Mouse (Mus musculus): ENCODE data around the gene Adsl.

Gene Adsl

DNA sequence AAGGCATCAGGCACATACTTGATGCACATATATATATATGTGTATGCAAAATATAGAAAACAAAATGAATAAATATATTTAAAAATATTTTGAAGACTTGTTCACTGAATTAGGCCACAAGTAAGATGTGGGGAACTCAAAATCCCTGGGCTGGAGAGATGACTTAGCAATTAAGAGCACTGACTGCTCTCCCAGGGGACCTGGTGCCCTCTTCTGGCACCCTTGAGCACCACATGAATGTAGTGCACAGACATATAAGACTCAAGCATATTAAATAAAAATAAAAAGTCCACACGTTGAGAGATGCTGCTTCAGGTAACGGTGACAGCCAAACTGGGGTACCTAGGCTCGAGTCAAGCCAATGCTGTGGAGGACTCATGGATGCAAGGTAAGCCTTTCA is 2.4 kb upstream of the Adsl start:
- peak; percentile 67 for DNase-seq

DNA sequence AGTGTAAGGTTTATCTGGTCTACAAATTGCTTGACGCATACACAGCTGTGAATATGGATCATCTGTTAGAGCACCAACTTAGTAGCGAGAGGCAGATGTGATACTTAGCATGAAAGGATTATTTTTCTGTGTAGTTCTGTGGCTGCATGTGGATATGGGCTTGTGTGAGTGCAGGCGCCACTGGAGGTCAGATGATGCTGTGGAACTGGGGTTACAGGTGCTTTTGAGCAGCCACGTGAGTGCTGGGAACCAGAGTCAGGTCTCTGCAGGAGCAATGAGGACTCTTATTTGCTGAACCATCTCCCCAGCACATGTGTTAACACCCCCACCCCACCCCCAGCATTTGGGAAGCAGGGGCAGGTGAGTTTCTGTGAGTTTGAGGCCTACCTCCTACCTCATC is 1.1 kb downstream of the Adsl start:
- no peak for DNase-seq

DNA sequence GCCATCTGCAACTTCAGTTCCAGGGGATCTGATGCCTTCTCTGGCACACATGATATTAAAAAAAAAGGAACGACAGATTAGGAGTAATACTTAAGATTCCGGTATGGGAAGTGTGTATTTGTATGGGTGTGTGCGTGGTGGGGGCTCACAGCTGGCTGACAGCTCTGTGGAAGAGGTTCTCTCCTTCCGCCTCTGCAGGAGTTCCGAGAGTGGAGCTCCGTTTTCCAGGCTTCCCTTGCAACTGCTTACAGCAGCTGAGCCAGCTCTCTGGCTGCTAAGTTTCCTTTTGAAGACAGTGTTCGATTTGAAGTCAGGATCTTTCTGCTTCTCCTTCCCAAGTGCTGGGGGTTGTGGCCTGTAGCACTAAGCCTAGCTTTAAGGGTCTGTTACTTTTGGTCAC is 1.8 kb downstream of the Adsl start:
- DNase-seq, result no peak

DNA sequence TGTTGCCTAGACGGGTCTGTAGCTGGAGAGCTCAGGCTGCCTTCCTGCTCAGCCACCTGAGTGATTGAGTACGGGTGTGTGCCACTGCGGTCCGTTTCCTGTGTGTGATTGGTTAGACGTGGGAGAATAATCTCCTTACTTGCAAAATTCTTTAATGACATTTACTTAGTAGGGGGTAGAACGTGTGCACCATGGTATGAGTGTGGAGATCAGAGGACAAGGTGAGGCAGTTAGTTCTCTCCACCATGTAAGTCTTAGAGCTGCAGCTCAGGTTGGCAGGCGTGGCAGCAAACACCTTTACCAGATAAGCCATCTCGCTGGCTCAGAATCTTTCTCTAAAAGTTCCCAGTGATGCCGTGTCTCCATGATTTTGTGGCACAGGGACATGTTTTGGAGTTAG is 5.7 kb downstream of the Adsl start:
- no peak for DNase-seq

DNA sequence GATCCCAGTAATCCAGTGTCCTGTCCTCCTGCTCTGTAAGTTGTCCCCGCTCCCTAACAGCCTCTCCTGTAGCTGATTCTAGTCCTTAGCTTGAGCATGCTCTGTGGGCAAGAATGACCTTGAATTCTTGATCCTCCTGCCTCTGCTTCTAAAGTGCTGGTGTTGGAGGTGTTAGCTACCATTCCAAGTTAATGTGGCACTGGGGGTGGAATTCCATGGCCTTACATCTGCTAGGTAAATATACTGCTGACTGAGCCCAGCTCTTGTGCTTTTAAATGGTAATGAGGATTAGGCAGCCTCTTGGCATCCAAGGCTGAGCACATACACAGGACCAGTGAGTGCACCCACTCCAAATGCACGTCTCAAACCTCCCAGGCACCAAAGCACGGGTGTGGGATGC is 6.6 kb downstream of the Adsl start:
- DNase-seq, result no peak

DNA sequence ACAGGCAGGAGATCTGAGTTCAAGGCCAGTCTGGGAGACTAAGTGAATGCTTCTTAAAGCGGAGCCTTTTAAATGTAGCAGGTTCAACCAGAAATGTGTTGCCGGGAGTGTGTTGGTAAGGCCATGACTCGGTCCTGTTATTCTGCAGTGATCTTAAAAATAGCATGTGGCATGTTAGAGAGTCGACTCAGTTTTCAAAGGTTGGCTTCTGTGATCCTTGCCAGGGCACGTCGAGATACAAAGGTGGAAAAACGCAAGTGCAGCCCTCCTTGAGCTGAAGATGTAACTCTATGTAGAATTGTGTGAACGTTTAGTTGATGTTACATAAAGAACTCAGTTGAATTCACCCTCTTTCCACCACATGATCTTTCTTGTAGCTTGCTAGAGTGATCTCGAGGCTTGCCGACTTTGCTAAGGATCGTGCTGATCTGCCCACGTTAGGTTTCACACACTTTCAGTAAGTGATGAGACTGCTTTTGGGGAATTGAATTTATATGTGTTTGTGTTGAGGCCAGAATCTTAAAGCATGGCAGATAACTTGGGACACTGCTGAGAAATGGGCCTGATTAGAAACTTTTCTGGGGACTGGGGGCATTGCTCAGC is 7.6 kb downstream of the Adsl start:
- DNase-seq, result no peak

DNA sequence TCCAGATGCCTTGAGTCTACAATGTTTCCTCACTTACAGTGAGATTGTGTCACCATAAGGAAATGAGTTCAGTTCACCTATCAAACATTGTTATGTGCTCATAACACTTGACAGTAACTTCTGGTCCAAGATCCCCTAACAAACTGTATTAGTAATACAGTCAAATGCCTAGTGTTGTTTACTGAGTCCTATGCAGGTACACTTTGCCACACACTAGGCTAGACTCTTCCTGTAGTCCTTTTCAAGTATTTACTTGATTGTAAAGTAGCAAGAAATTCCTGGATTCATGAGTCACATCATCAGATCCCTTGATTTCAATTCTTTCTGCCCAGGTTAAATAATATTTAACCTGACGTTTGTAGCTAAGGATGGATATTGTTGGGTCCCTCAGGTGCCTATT is 21.1 kb downstream of the Adsl start:
- DNase-seq, result no peak

DNA sequence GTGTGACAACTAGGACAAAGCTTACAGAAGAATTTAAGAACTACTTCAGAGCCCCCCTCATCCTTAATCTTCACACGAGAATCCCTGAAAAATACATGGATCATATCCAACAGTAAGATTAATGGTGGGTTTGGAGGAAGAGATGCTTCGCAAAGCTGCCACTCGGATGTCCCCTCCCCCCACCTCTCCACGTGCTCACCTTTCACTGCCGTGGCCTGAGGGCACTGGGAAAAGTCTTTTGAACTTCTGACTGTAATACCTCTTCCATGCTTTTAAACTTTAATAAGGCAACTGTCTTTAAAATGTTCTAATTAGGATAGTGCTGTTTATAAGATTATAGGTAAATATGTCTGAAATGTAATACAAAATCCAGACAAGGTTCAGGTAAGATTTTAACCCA is 26.0 kb downstream of the Adsl start:
- no peak for DNase-seq

DNA sequence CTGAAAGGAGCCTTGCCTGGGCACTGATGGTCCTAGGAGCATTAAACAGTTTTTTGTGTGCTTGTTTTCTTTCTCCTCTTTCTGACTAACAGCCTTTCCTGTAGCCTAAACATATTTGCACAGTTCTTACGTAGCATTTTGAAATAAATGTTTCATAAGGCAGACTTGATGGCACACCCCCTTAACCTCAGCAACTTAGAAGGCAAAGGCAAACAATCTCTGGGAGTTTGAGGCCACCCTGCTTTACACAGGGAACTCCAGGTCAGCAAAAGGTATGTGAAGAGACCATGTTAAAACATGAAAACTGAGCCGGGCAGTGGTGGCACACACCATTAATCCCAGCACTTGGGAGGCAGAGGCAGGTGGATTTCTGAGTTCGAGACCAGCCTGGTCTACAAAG is 27.4 kb downstream of the Adsl start:
- peak; percentile 50 for DNase-seq

DNA sequence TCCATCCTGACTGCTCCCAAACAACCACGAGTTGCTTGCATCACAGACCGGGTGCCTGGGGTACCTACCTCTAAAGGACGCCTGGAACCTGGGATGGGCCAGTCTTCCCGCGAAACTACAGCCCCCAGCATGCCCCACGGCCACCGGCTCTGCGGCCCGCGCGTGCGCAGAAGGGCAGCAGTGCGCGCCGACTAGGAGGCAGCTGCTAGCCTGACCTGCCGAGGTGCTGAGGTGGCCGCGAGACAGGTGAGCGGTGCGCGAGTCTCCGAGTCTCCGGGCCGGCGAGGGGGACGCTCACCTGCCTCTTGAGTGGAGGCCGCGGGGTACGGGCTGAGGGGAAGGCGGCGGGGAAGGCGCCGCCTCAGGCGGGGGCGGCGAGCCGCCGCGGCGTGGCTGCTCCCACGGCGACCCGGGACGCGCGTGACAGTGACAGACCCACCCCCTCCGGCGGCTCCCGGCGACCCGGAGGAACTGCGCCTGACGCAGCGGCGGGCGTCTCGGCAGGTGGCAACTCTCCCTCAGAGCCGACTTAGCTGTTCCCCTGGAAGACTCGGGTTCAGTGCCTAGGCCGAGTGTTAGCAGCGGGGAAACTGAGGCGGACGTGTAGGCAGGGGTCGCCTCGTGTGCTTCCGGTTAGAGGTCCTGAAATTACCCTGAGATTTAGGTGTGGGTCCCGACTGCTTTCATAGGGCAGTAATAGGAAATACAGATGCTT is 29.5 kb downstream of the Adsl start, which contains the start of gene Sgsm3:
TSS of gene Sgsm3 (plus strand) at position 146 of the 715 bp plus-strand sequence.
- DNase-seq, result peak; percentile 86

DNA sequence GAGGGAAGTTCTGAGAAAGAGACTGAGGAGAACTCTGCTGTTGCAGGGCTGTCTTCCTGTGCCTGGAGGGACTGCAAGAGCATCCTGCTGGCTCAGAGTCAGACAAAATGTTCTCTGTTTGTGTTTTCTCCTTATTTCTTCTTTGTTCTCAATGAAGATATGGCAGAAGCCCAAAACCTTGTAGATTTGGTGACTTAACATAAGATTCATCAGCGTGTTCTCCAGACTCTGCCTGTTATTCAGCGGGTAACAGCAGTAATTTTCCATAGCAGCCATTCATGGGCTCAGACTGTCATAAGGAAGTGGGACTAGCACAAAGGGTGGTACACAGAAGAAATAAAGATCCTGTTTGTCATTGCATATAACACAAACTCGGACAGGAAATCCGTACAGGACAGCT is 31.3 kb downstream of the Adsl start:
- no peak for DNase-seq

DNA sequence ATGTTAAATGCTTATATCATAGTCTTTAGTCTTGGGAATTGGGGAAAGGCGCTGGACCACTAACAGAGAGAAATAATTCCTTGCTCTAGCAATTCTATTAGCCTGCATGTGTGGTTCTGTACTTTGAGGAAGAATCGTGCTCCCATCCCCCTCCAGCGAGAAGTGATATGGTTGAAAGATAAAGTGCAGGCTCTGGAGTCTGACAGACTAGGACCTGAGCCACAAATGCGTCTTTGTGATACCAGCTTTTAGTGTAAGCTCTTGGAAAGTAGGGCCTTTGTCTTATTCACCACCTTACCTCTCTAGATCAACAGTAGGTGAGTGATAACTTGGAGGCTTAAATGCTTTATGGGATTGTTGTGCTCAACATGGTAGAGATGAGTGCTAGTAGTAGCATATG is 32.9 kb downstream of the Adsl start:
- no peak for DNase-seq

DNA sequence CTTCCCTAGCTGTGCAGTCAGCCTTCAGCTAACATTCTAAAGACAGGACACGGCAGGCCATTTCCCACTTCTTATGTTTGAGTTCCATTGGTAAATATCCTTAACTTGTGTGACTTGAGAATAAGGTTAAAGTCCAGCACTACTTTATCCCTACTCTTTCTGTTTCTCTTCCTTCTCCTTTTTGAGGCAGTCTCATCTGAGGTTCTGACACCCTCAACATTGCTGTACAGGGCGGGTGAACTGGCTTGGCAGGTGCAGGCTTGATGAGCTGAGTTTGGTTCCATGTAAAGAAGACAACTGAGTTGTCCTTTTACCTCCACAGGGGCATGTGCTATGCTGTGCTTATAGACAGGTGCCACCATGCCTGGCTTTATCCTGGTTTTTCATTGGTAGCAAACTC is 35.0 kb downstream of the Adsl start:
- no peak for DNase-seq

DNA sequence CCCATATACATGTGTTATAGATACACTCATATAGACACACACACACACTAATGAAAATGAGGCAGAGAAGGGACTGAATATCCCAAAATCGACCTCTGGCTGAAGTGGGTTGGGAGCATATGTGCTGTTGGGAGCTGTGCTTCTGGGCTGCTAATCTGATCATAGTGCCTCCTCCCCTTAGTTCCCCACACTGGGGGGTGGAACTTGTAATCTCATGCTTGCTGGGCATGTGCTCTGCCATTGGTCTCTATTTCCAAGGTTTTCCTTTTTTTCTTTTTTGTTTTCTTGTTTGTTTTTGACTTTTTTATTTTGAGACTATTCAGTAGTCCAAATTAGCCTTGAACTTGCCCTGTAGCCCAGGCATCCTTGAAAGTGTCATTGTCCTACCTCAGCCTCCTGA is 40.0 kb downstream of the Adsl start:
- no peak for DNase-seq

DNA sequence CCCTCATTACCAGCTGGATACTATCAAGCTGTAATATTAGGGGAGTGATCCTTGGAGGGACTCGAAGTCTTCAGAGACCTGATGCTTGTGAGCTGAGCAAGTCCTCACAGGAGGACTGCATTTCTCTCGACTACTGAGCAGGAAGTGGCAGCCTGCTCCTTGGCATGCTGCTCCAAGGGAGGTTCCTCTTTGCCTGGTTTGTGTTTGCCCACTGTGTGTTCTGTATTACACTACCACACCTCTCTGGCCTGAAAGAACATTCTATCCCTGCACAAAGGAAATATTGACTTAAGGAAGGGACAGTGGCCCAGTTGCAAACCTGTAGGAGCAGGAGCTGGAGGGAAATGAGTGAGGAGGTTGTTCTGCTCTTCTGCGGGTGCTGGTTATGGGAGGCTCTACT is 41.4 kb downstream of the Adsl start:
- peak; percentile 85 for DNase-seq

DNA sequence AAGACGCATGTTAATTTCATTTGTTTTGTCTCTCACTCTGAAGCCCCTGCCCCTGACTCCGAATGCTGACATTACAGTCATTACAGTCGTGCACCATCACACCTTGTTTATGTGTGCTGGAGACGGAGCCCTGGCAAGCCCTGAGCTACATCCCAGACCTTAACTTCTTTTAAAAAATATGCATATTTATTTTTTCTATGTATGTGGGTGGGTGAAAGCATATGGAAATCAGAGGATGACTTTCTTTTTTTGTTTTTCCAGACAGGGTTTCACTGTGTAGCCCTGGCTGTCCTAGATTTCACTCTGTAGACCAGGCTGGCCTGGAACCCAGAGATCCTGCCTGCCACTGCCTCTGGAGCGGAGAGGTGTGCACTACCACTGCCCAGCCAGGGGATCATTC is 46.7 kb downstream of the Adsl start:
- no peak for DNase-seq

DNA sequence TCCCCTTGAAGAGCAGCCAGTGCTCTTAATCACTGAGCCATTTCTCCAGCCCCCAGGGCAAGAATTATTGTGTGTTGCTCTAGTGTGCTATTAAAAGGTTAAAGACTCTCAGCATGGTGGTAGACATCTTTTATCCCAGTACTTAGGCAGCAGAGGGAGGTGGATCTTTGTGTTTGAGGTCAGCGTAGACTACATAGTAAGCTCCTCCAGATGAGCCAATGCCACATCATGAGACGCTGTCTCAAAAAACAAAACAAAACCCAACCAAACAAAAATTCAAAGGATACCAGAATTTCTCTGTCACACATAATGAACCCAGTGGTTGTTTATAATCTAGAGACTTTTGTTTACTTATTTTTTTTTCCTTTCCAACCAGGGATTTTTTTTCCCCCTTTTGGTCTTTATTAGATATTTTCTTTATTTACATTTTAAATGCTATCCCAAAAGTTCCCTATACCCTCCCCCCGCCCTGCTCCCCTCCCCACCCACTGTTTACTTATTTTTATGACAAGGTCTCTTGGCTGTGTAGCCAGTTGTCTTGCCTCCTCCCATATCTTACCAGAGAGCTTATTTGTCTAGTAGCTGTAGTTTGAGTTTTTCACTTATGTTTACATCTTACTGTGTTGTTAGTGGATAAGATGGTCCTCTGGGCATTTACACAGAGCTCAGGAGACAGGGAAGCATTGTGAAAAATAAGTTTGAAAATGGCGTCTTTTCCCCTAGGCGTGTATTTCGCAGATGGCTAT is 48.0 kb downstream of the Adsl start:
- no peak for DNase-seq

DNA sequence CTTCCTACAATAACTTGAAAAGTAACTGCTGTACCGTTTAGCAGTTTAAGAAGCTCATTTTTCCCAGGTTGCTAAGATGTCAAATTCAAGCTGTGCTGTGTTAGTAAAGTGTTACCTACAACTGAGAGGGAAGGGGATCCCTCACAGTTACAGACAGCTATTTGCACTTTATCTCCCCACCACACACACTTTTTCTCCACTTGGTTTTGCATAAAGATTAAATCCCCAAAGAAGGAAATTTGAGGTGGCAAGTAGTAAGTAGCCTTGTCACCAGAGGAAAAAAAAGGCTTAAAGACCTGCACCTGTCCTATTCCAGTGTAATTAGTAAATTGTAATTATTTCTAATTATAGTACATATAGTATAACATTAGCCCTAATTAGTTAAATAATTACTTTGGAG is 48.8 kb downstream of the Adsl start:
- DNase-seq, result no peak

DNA sequence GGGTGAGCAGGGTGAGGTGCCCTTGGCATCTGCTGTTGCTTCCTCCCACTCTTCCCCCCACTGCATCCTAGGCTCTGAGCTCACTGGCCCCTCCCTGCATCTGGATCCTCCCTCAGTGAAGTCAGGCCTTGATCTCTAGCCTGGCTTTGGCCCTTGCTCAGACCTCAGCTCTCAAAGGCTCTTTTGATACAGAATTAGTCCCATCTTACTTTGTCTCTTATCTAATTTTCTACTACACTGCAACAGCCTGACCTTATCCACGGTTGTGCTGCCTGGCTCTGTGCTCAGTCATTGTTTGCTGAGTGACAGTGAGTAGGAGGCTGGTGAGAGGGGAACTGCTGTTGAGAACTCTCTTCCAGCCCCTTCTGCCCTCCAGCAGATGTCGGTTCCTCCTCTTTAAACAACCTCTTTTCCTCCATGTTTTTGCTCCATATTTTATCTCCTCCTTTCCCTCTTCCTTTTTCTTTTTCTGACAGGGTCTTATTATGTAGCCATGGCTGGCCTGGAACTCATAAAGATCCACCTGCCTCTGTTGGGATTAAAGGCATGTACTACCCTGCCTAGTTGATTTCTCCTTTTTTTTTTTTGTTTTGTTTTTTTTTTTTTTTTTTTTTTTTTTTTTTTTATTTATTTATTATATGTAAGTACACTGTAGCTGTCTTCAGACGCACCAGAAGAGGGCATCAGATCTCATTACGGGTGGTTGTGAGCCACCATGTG is 52.3 kb downstream of the Adsl start:
- DNase-seq, result no peak

DNA sequence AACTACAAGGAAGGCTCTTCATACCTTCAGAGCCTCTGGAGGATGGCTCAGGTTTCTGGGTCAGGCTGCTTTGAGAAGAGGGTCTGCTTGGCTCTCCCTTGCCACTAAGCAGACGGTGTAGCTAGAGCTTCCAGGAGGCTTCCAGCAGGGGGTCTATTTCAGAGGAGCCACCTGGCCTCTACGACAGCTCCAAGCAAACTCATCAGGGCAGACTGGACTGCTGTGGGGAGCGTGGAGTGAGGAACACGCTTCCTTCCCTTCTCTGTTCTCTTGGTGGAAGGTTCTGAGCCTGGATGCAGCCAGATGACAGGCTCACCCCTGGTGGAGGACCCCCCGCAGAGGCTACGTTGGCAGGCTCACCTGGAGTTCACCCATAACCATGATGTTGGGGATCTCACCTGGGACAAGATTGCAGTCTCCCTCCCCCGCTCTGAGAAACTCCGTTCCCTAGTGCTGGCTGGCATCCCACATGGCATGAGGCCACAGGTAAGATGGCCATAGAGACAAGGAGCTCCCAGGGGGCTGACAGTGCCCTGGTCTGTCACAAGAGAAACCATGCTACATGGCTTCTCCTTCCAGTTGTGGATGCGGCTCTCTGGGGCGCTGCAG is 57.9 kb downstream of the Adsl start:
- no peak for DNase-seq

DNA sequence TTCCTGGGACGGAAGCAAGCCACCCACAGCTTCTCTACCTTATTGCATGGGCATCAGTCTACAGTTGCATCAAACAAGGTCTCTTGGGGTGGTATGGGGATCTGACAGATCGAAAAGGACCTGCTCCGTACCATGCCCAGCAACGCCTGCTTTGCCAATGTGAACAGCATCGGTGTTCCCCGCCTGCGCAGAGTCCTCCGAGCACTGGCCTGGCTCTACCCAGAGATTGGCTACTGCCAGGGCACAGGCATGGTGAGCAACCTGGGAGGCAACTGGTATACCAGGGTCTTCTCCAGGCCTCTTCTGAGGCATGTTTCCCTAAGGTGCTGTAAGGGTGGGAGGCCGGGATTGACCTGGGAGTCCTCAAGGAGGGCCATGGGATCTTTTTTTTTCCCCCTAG is 59.0 kb downstream of the Adsl start:
- DNase-seq, result no peak

DNA sequence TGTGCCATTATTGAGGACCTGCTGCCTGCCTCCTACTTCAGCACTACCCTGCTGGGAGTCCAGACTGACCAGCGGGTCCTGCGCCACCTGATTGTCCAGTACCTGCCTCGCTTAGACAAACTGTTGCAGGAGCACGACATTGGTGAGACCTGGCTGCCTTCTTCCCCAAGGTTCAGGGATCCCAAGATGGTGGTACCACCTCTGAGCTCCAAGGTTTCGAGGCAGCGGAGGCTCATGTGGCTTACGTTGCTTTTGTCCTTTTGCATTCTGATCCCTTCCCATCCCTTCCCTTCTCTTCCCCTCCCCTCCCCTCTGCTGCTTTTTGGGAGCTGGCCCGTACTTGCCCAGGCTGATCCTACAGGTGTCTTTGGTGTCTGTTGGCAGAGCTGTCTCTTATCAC is 59.6 kb downstream of the Adsl start:
- DNase-seq, result no peak

DNA sequence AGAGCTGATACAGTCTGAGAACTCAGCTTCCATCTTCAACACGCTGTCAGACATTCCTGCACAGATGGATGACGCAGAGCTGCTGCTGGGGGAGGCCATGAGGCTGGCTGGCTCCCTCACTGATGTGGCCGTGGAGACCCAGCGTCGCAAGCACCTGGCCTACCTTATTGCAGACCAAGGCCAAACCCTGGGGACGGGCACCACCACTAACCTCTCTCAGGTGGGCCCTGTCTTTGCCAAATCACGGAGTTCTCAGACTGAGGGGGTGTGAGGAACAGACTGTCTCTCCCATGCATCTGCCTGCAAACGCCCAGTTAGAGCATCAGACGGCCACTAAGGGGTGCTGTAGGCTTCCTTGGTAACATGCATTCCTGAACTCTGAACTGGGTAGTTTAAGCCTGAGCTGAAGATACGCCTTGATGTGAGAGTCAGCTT is 60.4 kb downstream of the Adsl start:
- DNase-seq, result peak; percentile 49

Data from lung, postnatal 36 days (tissue).